Mouse (Mus musculus): ENCODE results near the gene Lsr.

GRCm38 (mm10) chr7:30966657-30967056 is 6.6 kb downstream of the Lsr start:
- no peak for TF ChIP-seq POLR2A (IDR thresholded peaks at IDR 0.05; ENCODE audit: control insufficient read depth, extremely low read depth, insufficient read depth, low read length, poor library complexity)
- TF ChIP-seq CTCF (IDR thresholded peaks at IDR 0.05; ENCODE audit: borderline replicate concordance, control insufficient read depth, extremely low read depth, insufficient read depth, low read length, poor library complexity) = no peak
